Mouse (Mus musculus) layer of hippocampus, adult 8-10 months (tissue): Measurements from ENCODE around the gene Rassf8. TPM values are rescaled to one million over a fixed set of nuclear protein-coding genes. Genes with fewer than 3 reads are reported as not detected.

Source experiments
- DNase-seq, 2 experiments: peaks; one replicate each; pipeline ENCODE4 v3.0.0; 2022; ENCODE audit warnings: low spot score in 2 of 2
- total RNA-seq, 4 experiments: library from RNA; stranded (reverse); gene quantifications; 2 replicates each; pipeline ENCODE4 v1.2.4; 2022

Gene Rassf8
- total RNA-seq, 4 experiments from 2014 or later, result 23.0 to 28.5 (median 23.5) TPM

DNA sequence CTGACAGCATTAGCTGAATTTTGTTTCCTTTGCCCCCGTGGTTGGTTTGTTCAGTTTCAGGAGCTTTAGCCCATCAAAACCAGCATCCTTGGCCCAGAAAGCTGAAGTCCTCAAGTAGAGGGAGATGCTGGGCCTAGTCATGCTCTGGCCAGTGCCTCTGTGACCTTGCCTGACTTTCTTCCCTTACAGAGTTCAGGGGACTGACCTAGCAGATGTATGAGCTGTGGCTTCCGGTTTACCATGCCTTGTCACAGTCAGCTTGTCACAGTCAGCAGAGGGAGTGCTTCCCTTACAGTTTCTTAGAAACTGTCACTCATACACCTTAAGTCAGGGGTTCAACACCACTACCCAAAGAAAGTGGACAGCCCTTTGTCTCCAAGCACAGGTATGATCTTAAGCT is 113.8 kb downstream of the Rassf8 start:
- DNase-seq, result no peak

DNA sequence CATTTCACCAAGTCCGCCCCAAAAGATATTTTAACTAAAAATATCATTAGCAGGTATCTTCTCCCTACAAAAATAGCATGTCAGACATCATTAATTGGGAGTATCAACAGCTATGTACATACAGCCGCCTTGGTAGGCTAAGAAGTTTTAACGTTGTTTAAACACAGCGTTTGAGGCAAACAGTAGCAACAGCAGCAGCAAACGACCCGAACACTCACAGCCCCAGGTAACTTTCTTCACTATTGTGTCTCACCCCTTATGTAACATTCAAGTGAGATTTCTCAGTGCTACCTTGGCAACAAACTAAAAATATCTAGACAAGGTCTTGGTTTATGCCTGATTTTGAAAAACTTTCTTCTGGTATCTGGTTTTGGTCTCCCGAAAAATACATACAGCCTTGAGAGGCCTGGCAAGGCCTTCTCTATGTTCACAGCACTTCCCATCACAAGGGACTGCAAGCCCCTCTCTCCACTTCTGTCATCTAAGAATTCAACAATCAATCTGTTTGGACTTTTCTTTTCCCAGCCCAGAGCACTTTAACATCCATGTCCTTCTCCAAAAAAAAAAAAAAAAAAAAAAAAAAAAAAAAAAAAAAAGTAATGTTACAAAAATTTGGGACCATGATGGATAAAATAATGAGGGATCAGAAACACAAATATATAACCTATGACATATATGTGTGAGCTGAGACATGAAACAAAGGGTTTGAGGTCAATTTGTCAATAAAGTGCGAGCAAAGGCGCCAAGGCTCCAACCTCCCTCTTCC is 115.1 kb downstream of the Rassf8 start:
- DNase-seq, result no peak

DNA sequence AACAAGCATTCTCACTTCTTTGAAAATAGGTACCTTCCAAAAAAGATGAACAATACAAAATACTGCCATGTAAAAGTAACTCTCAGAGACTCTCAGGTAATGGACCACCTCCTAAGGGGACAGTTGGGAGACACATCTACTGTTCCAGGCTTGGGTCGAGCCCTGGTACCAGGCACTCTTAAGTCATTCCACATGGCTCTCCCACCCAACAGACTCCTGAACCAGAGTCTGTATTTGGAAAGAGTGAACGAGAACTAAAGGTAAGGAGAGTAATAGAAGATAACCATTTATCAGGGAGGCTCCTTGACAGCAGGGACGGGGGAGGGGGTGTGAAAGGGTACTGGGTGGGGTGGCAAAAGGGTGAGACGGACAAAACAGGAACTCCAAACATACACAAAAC is 115.8 kb downstream of the Rassf8 start:
- no peak for DNase-seq

DNA sequence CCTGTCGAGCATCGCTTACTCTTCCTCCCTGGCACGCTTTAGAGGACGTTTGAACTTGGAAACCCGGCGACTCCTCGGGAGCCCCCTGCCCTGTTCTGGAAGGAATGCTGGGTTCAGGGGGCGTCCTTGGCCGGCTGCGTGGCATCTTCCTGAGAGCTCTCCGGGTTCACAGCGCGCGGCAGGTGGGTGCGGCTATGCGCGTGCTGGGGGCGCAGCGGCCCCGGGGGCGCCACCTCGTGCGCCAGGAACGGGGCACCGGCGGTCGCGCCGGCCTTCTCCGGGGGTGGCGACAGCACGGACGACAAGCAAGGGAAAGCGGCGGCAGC is 116.2 kb downstream of the Rassf8 start:
- no peak for DNase-seq

DNA sequence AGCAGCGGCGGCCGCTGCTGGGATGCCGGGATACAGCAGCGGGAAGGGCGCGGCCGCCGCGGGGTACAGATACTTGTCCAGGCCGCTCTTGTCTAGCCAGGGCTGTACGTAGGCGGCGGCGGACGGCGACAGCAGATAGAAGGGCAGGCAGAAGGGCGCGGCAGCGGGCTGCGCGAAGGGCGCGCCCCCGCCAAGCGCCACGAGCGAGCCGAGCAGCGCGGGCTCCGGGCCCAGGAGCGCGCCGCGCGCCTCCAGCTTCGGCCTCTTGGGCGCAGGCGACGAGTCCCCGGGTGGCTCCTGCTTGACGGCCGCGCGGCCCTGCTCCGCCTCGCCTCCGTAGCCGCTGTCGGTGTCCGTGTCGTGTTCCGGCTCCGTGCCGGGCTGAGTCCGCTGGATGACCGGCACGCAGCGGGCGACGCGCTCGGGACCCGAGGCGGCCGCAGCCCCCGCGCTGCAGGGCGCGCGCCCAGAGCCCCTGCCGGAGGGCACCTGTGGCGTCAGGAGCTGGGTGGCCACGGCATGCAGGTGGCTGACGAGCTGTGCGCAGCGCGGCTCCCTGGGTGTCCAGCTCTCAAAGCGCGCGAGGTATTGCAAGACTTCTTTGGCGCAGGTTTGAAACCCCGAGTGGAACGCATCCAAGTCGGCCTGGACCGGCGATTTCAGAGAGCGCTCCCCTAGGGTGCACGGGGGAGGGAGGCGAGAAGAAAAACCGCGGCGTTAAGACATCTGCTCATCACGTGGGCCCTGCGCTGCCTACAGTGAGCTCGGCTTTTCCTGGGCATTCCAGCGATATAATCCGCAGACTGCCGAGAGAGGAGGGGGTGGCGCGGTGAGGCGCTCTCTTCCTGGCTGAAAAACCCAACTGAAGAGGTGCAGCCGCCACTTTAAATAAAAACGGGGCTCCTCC is 116.8 kb downstream of the Rassf8 start:
- peak; percentile 80 to 85 for DNase-seq

DNA sequence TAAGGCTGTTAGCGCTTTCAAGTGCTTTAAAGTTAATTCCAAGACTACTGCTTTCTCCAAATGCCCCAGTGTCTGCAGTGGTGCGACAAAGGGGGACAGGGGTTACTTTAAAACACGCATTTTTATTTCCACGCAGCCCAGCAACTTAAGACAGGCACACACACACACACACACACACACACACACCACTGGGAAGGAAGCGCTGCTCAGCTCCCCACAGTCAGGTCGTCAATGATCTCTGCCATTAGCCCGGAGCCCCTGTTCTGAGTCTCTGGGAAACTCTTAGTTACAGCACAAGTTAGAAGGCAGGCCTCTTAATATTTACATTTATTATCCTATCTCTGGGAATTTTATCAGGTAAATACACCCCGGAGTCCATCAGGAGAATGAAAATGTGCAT is 117.6 kb downstream of the Rassf8 start:
- DNase-seq, result no peak

DNA sequence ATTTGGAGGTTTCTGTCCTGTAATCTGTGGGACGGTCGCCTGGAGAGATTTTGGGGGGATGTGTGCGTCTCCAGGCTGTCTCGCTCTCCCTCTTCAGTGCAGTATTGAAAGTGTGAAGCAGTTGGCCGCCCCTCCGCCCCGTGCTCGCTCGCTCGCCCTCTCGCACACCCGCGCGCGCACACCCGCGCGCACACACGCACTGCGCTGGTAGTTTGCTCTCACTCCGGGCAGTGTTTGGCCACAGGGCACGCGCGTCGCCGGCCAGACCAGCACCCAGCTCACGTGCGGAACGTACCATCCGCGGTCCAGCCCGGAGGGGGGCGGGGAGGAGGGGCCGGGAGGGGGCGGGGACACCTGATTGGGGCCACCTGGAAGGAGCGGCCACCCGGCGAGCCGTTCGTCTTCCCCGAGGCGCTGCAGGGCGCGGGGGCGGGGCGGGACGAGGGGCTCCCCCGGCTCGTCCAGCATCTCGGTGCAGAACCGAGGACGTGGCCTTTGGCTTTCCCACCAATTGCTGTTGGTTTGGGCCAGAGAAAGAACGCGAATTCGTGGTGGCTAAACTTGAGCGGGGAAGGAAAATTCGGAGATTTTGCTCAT is 118.8 kb downstream of the Rassf8 start, which contains the start of gene Bhlhe41:
Gene Bhlhe41, minus strand, starts transcription at position 270 of the 597 bp plus-strand sequence.
- peak; percentile 70 to 75 for DNase-seq

DNA sequence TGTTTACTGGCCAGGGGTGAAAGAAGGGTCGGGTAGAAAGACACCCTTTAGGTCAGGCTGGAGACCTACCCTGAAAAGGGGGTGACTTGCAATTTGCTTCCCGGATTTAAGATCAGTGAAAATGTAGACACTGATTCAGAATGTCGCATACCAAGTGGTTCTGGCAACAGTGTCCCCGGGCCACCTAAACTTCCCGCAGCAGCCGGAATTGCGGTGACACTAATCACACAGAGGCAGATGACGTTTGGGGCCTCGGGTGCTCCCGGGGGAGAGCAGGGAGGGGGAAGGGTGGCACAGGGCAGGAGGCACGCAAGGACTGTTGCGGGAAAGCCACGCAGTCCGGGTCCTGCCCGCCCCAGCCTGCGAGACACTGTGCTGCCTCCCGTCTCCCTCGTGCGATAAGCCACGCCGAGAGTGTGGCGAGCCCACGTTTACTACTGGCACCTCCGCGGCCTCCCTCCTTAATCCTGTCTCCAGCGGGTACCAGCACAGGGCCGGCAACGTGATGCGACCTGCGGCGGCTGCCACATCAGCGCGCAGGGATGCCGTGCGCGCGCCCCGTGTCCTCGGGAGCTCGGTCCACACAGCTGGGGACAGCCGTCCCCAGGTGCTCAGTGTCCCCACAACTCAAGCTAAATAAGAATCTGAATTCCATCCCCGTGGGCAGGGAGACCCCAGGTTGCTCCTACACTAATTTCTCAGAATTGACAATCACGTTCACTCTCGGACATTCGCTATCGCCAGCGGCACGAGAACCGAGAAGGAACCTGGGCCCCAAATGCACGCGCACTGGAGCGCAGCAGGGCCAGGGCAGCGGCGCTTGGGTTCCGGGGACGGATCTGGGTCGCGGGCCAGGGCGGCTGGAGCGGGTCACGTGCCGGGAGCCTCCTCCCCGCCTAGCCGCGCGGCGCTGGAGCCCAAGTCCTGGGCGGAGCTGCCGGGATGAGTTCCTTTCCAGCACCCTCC is 119.6 kb downstream of the Rassf8 start:
- DNase-seq, result peak; percentile 86 to 87

DNA sequence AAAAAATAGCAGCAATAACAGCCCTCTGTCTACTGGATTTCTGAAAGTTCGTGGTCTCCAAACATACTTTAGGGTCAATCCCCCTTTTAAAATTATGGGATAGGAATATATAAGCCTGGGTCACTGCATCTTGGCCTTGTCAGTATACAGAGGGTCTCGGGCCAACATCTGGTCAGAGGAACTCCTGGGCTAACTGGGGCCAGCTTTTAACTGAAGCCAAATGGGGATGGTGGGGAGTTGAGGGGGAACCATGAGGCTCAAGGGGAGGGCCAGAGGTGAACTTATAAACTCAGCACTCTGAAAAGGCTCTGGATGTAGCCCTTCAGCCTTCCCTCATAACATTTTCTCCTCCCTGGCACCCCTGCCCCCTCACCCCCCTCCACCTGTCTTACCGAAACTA is 120.6 kb downstream of the Rassf8 start:
- DNase-seq, result no peak

Other genes with a start within 250 kb of the Rassf8 start
- 1 to 10 TPM; 1.2 to 2.2 (median 1.9) TPM for gene Lmntd1, start 132.4 kb upstream of the Rassf8 start, total RNA-seq
- gene Tuba3b, start 131.0 kb upstream of the Rassf8 start, total RNA-seq, result not detected
- gene Bhlhe41, start 118.8 kb downstream of the Rassf8 start, total RNA-seq, result 10 to 100 TPM; 56.4 to 70.3 (median 63.4) TPM
- gene Sspn, start 184.9 kb downstream of the Rassf8 start, total RNA-seq, result 1 to 10 TPM; 4.8 to 7.4 (median 6.1) TPM